Mouse (Mus musculus): ENCODE results near the gene P2ry2. TPM values are rescaled to one million over a fixed set of nuclear protein-coding genes. Genes with fewer than 3 reads are reported as not detected.

P2ry2 gene
- polyA plus RNA-seq, 1 experiment from 2014 or later = 3.8 TPM

GRCm38 (mm10) chr7:101003442-101004326 lies 9.0 kb downstream of the P2ry2 start:
- no peak for TF ChIP-seq CTCF (IDR thresholded peaks at IDR 0.05; ENCODE audit: low read depth)
- TF ChIP-seq EP300 (IDR thresholded peaks at IDR 0.05; ENCODE audit: low read depth) = no peak
- 59% methylated on average over 11 of the region's 11 CpGs for WGBS (ENCODE audit: insufficient replicate concordance)
- H3K4me1 ChIP-seq (ENCODE audit: insufficient read depth) = peaks cover 13% of the 10 kb centered on the region
- no peak overlapping the region for H3K4me3 ChIP-seq (ENCODE audit: low read depth, low read length)
- no peaks in the 10 kb centered on the region for H3K27me3 ChIP-seq (ENCODE audit: insufficient read depth, low read length)
- peak overlapping the region; percentile 18; the same call in 1 of the 2 replicates for H3K4me2 ChIP-seq (ENCODE audit: low read depth, low read length)
- peak; percentile 55 for DNase-seq
- ATAC-seq = peak; percentile 84
- no peak overlapping the region for H3K27ac ChIP-seq (ENCODE audit: low read depth)
- H3K9ac ChIP-seq (replicated peaks) = no peak overlapping the region
- H3K36me3 ChIP-seq (replicated peaks; ENCODE audit: insufficient read depth, low read length) = peaks cover 3% of the 10 kb centered on the region; the same call in 1 of the 2 replicates
- no peaks in the 10 kb centered on the region for H3K9me3 ChIP-seq (ENCODE audit: low read length)

- 80% methylated on average over 6 of the region's 6 CpGs for WGBS (ENCODE audit: insufficient replicate concordance)
- no peak overlapping the region for H3K9ac ChIP-seq (replicated peaks)
These were observed 10.4 kb downstream of the P2ry2 start for GRCm38 (mm10) chr7:101002274-101002673.

GRCm38 (mm10) chr7:100999623-101000022 lies 13.0 kb downstream of the P2ry2 start:
- DNase-seq = no peak
- H3K9me3 ChIP-seq (ENCODE audit: low read length) = no peaks in the 10 kb centered on the region
- no peak overlapping the region for H3K27ac ChIP-seq (ENCODE audit: low read depth)
- H3K4me1 ChIP-seq (ENCODE audit: insufficient read depth) = peaks cover 13% of the 10 kb centered on the region
- no peak for TF ChIP-seq CTCF (IDR thresholded peaks at IDR 0.05; ENCODE audit: low read depth)
- TF ChIP-seq EP300 (IDR thresholded peaks at IDR 0.05; ENCODE audit: low read depth) = no peak
- H3K27me3 ChIP-seq (ENCODE audit: insufficient read depth, low read length) = no peaks in the 10 kb centered on the region
- H3K4me3 ChIP-seq (ENCODE audit: low read depth, low read length) = no peak overlapping the region
- 76% methylated on average over 5 of the region's 5 CpGs for WGBS (ENCODE audit: insufficient replicate concordance)
- ATAC-seq = no peak
- H3K36me3 ChIP-seq (replicated peaks; ENCODE audit: insufficient read depth, low read length) = peaks cover 14% of the 10 kb centered on the region
- H3K4me2 ChIP-seq (ENCODE audit: low read depth, low read length) = no peak overlapping the region
- no peak overlapping the region for H3K9ac ChIP-seq (replicated peaks)

More at GRCm38 (mm10) chr7:101002274-101002673, 10.4 kb downstream of the P2ry2 start:
- Histone ChIP-seq H3K27me3 (ENCODE audit: insufficient read depth, low read length) (no peaks in the 10 kb centered on the region), H3K9me3 (ENCODE audit: low read length) (no peaks in the 10 kb centered on the region), H3K27ac (ENCODE audit: low read depth) (no peak overlapping the region), H3K4me1 (ENCODE audit: insufficient read depth) (peaks cover 13% of the 10 kb centered on the region), H3K4me3 (ENCODE audit: low read depth, low read length) (no peak overlapping the region), H3K4me2 (ENCODE audit: low read depth, low read length) (no peak overlapping the region), H3K36me3 (replicated peaks; ENCODE audit: insufficient read depth, low read length) (peaks cover 14% of the 10 kb centered on the region)
- ATAC-seq (no peak), DNase-seq (no peak)
- TF ChIP-seq CTCF (IDR thresholded peaks at IDR 0.05; ENCODE audit: low read depth) (no peak), EP300 (IDR thresholded peaks at IDR 0.05; ENCODE audit: low read depth) (no peak)

GRCm38 (mm10) chr7:100998578-100998960 lies 14.1 kb downstream of the P2ry2 start:
- ATAC-seq (no peak), DNase-seq (no peak)
- no peak overlapping the region for H3K9ac ChIP-seq (replicated peaks)
- H3K27ac ChIP-seq (ENCODE audit: low read depth) = no peak overlapping the region
- H3K36me3 ChIP-seq (replicated peaks; ENCODE audit: insufficient read depth, low read length) = peaks cover 14% of the 10 kb centered on the region
- H3K4me1 ChIP-seq (ENCODE audit: insufficient read depth) = peaks cover 7% of the 10 kb centered on the region
- H3K4me3 ChIP-seq (ENCODE audit: low read depth, low read length) = no peak overlapping the region
- no peaks in the 10 kb centered on the region for H3K9me3 ChIP-seq (ENCODE audit: low read length)
- TF ChIP-seq EP300 (IDR thresholded peaks at IDR 0.05; ENCODE audit: low read depth) = no peak
- no peak for TF ChIP-seq CTCF (IDR thresholded peaks at IDR 0.05; ENCODE audit: low read depth)
- no peak overlapping the region for H3K4me2 ChIP-seq (ENCODE audit: low read depth, low read length)
- no peaks in the 10 kb centered on the region for H3K27me3 ChIP-seq (ENCODE audit: insufficient read depth, low read length)
- WGBS (ENCODE audit: insufficient replicate concordance) = 92% methylated on average over 24 of the region's 24 CpGs

GRCm38 (mm10) chr7:100997951-100998577 lies 14.6 kb downstream of the P2ry2 start:
- no peak overlapping the region for H3K27ac ChIP-seq (ENCODE audit: low read depth)
- WGBS (ENCODE audit: insufficient replicate concordance) = 87% methylated on average over 31 of the region's 31 CpGs
- no peak for ATAC-seq
- no peak for TF ChIP-seq EP300 (IDR thresholded peaks at IDR 0.05; ENCODE audit: low read depth)
- no peak for TF ChIP-seq CTCF (IDR thresholded peaks at IDR 0.05; ENCODE audit: low read depth)
- peaks cover 14% of the 10 kb centered on the region for H3K36me3 ChIP-seq (replicated peaks; ENCODE audit: insufficient read depth, low read length)
- no peaks in the 10 kb centered on the region for H3K9me3 ChIP-seq (ENCODE audit: low read length)
- H3K4me3 ChIP-seq (ENCODE audit: low read depth, low read length) = no peak overlapping the region
- H3K4me2 ChIP-seq (ENCODE audit: low read depth, low read length) = no peak overlapping the region
- H3K4me1 ChIP-seq (ENCODE audit: insufficient read depth) = peaks cover 2% of the 10 kb centered on the region
- DNase-seq = no peak
- H3K9ac ChIP-seq (replicated peaks) = no peak overlapping the region
- no peaks in the 10 kb centered on the region for H3K27me3 ChIP-seq (ENCODE audit: insufficient read depth, low read length)

- H3K27me3 ChIP-seq (ENCODE audit: insufficient read depth, low read length) = no peaks in the 10 kb centered on the region
- H3K36me3 ChIP-seq (replicated peaks; ENCODE audit: insufficient read depth, low read length) = peaks cover 14% of the 10 kb centered on the region
- no peak for TF ChIP-seq EP300 (IDR thresholded peaks at IDR 0.05; ENCODE audit: low read depth)
- no peak for TF ChIP-seq CTCF (IDR thresholded peaks at IDR 0.05; ENCODE audit: low read depth)
- 77% methylated on average over 1 of the region's 1 CpGs for WGBS (ENCODE audit: insufficient replicate concordance)
- no peaks in the 10 kb centered on the region; the same call in 1 of the 2 replicates for H3K4me1 ChIP-seq (ENCODE audit: insufficient read depth)
- H3K27ac ChIP-seq (ENCODE audit: low read depth) = no peak overlapping the region
- H3K9me3 ChIP-seq (ENCODE audit: low read length) = no peaks in the 10 kb centered on the region
- no peak for ATAC-seq
- H3K4me3 ChIP-seq (ENCODE audit: low read depth, low read length) = no peak overlapping the region
- H3K9ac ChIP-seq (replicated peaks) = no peak overlapping the region
- H3K4me2 ChIP-seq (ENCODE audit: low read depth, low read length) = no peak overlapping the region
- no peak for DNase-seq
These were observed 15.5 kb downstream of the P2ry2 start for GRCm38 (mm10) chr7:100997215-100997614.

Data from liver, postnatal 0 days (tissue).